Mouse (Mus musculus): ENCODE results near the gene Gm5105.

The Gm5105 gene

GRCm38 (mm10) chr3:138026286-138026685 is 40.9 kb downstream of the Gm5105 start:
- no peak for DNase-seq (ENCODE audit: low spot score)

- no peak for DNase-seq (ENCODE audit: low spot score)
Observed at GRCm38 (mm10) chr3:138022651-138023050, 44.5 kb downstream of the Gm5105 start.

GRCm38 (mm10) chr3:138022003-138022402 is 45.2 kb downstream of the Gm5105 start:
- no peak for DNase-seq (ENCODE audit: low spot score)

GRCm38 (mm10) chr3:138016810-138017209 is 50.4 kb downstream of the Gm5105 start:
- DNase-seq (ENCODE audit: low spot score) = no peak

- DNase-seq (ENCODE audit: low spot score) = no peak
Observed at GRCm38 (mm10) chr3:138014725-138015124, 52.5 kb downstream of the Gm5105 start.

- DNase-seq (ENCODE audit: low spot score) = no peak
Observed at GRCm38 (mm10) chr3:138012351-138012750, 54.8 kb downstream of the Gm5105 start.

- no peak for DNase-seq (ENCODE audit: low spot score)
Observed at GRCm38 (mm10) chr3:138008152-138008551, 59.0 kb downstream of the Gm5105 start.

- DNase-seq (ENCODE audit: low spot score) = no peak
Observed at GRCm38 (mm10) chr3:138006896-138007295, 60.3 kb downstream of the Gm5105 start.

GRCm38 (mm10) chr3:138003264-138003663 is 63.9 kb downstream of the Gm5105 start:
- no peak for DNase-seq (ENCODE audit: low spot score)

- no peak for DNase-seq (ENCODE audit: low spot score)
Observed at GRCm38 (mm10) chr3:138002545-138002944, 64.6 kb downstream of the Gm5105 start.

- no peak for DNase-seq (ENCODE audit: low spot score)
Observed at GRCm38 (mm10) chr3:138001865-138002264, 65.3 kb downstream of the Gm5105 start.

- no peak for DNase-seq (ENCODE audit: low spot score)
Observed at GRCm38 (mm10) chr3:138000724-138001069, 66.5 kb downstream of the Gm5105 start.

- no peak for DNase-seq (ENCODE audit: low spot score)
Observed at GRCm38 (mm10) chr3:138000062-138000723, 67.0 kb downstream of the Gm5105 start.

GRCm38 (mm10) chr3:137999224-137999790 is 67.9 kb downstream of the Gm5105 start:
- no peak for DNase-seq (ENCODE audit: low spot score)
